Mouse (Mus musculus) forebrain, embryonic 12.5 days (tissue): ENCODE measurements at regions not wholly inside any gene's neighbourhood (a gene's known extent, or its start where the extent isn't known, plus 50 kb on each side); places are given as distances from the start of the nearest gene placed in this dataset.

Experiments used
- ATAC-seq: fragments of 200-750 bp; cut with Nextera tagmentation; 2 replicates; pipeline ENCODE4 v1.8.0; 2017; ENCODE audit warnings: moderate TSS enrichment; ENCODE audit not compliant: low FRiP score
- H3K27ac ChIP-seq: fragments of 300-500 bp; sonication (generic); 2 replicates; pipeline ENCODE4 v1.5.1; 2016; ENCODE audit warnings: mild to moderate bottlenecking
- H3K27me3 ChIP-seq: fragments of 300-500 bp; sonication (generic); 2 replicates; pipeline ENCODE4 v1.6.1; 2016; ENCODE audit warnings: mild to moderate bottlenecking
- H3K36me3 ChIP-seq: fragments of 300-500 bp; sonication (generic); replicated peaks from 2 replicates; pipeline ENCODE4 v1.6.1; 2016; ENCODE audit warnings: mild to moderate bottlenecking
- H3K4me1 ChIP-seq: fragments of 300-500 bp; sonication (generic); 2 replicates; pipeline ENCODE4 v1.6.1; 2016
- H3K4me2 ChIP-seq: fragments of 300-500 bp; sonication (generic); 2 replicates; pipeline ENCODE4 v1.6.1; 2016; ENCODE audit warnings: mild to moderate bottlenecking, moderate library complexity
- H3K4me3 ChIP-seq: fragments of 300-500 bp; sonication (generic); replicated peaks from 2 replicates; pipeline ENCODE4 v1.5.1; 2016; ENCODE audit warnings: mild to moderate bottlenecking
- H3K9ac ChIP-seq: fragments of 300-500 bp; sonication (generic); 2 replicates; pipeline ENCODE4 v1.6.1; 2016; ENCODE audit warnings: mild to moderate bottlenecking
- H3K9me3 ChIP-seq: fragments of 300-500 bp; sonication (generic); 2 replicates; pipeline ENCODE4 v1.6.1; 2016
- WGBS: fragments of 180-500 bp; shearing (Covaris S2); methylation state at CpG from one replicate; pipeline ENCODE4 v1.1.7; 2016; 5-methylcytosine and 5-hydroxymethylcytosine counted together

DNA sequence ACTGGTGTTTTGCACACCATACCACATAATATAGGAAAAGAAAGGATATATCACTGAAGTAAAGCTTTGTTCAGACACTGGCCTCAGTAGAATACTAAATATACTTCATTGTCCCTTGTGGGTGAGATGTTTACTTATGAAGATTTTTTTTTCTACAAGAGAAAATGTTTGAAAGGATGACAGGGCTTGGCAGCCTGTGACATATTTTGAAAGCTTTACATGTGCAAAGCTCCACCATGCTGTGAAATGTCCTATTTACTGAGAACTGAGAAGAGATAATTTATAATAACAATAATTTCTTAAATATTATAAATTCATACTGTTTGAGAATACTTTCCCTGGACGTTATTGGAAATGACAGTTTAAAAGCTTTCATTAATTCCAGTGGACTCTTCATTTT, 395.3 kb downstream of the Ccdc50 start:
- no peak for ATAC-seq
- whole genome bisulfite sequencing = 58% methylated on average over 1 of the region's 1 CpGs
- H3K9me3 ChIP-seq = no peaks in the 10 kb centered on the region
- H3K4me3 ChIP-seq = no peak overlapping the region
- H3K4me2 ChIP-seq = no peak overlapping the region
- no peaks in the 10 kb centered on the region for H3K27me3 ChIP-seq
- H3K9ac ChIP-seq = no peak overlapping the region
- no peaks in the 10 kb centered on the region for H3K4me1 ChIP-seq
- H3K36me3 ChIP-seq = no peaks in the 10 kb centered on the region
- H3K27ac ChIP-seq = no peak overlapping the region

DNA sequence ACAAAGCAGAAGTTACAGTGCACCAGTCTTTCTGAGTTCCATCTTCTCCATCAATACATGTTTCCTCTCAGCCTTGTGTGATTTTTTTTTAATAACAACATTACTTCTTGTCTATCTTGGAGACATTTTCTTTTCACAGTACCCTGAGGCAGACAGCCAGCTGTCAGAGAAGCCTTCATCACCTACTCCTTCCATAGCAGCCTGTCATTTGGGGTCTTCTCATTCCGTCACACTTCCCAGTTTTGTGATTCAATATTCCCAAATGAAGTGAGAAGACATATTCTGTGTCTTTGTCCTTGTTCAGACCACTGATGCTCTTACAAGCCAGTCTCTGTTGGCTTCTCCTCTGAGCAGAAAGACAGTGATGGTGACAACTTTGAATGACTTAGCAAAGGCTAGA, 404.7 kb downstream of the Ccdc50 start:
- no peaks in the 10 kb centered on the region for H3K27me3 ChIP-seq
- H3K27ac ChIP-seq = no peak overlapping the region
- ATAC-seq = no peak
- no peaks in the 10 kb centered on the region for H3K36me3 ChIP-seq
- H3K4me3 ChIP-seq = no peak overlapping the region
- H3K9ac ChIP-seq = no peak overlapping the region
- WGBS = 84% methylated on average over 1 of the region's 1 CpGs
- no peaks in the 10 kb centered on the region for H3K9me3 ChIP-seq
- H3K4me2 ChIP-seq = no peak overlapping the region
- H3K4me1 ChIP-seq = no peaks in the 10 kb centered on the region

DNA sequence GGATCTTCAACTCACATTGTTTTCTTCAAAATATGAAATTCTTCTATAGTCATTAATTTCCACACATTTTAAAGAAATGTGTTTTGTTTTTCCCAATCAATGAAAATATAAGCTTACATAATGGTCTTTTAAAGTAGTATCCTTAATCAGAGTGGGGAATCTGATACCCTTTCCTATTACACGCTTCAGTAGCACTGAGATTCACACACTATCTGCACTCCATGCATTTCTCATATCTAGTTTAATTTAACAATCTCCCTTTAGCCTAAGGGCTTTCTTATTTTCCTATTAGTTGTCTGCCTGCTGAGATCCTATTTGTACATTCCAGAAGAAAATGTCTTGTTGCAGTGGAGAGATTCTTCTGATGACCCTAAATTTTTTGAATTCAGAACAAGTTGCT, 406.2 kb downstream of the Ccdc50 start:
- Histone ChIP-seq H3K27me3 (no peaks in the 10 kb centered on the region), H3K9me3 (no peaks in the 10 kb centered on the region), H3K36me3 (no peaks in the 10 kb centered on the region), H3K4me2 (no peak overlapping the region), H3K4me1 (no peaks in the 10 kb centered on the region), H3K27ac (no peak overlapping the region), H3K9ac (no peak overlapping the region), H3K4me3 (no peak overlapping the region)
- 73% methylated on average over 1 of the region's 1 CpGs for WGBS
- ATAC-seq = no peak

DNA sequence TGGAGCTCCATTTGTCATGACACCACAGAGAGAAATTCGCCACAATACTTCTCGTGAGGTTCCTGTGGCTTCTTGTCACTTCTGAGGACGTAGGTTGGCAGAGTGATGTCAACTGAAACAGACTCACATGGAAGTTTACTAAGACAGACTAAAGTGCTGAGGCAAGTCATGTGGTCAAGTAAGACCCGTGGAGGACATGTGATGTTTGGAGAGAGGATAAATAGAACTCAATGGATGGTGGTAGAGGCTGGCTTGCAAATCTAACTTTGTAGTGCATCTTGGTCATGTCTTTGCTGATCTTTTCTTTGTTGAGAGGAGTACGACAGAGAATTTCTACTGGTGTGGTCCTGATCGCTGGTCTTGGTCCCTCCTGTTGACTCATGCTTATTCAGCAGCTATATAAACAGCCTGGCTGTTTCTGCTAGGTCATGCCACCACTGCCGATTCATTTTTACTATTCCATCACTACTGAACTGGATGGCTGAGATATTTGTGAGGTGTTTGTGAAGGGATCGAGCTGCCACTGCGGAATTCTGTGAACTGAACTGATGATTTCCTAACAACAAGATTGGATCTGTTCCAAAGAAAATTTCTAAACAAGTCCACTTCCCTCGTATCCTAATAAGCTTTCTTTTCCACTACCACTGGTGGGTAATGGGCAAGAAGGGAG, 407.6 kb downstream of the Ccdc50 start:
- Histone ChIP-seq H3K9me3 (no peaks in the 10 kb centered on the region), H3K27me3 (no peaks in the 10 kb centered on the region), H3K4me1 (no peaks in the 10 kb centered on the region), H3K9ac (no peak overlapping the region), H3K36me3 (no peaks in the 10 kb centered on the region), H3K4me3 (no peak overlapping the region), H3K4me2 (no peak overlapping the region), H3K27ac (no peak overlapping the region)
- ATAC-seq = no peak
- 93% methylated on average over 10 of the region's 10 CpGs for WGBS

DNA sequence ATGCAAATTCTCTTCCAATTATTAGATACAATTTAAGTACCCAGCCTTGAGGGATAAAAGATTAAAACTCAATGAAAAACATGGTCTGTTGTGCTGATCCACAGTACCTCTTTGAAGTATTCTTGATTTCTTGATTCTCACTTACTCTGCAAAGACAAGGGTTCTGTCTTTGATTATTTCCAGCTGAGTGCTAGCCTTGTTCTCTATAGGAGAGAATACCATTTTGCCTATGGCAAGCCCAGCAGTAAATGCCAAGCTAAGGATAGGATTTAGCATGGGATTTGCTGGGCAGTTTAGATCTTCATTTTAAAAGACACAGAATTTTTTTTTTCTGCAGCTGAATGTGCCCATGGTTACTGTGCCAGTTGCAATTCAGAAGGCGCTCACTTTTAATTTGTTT, 425.8 kb downstream of the Ccdc50 start:
- ATAC-seq = peak; percentile 83; the same call in 1 of the 2 replicates
- 41% methylated on average over 1 of the region's 1 CpGs for WGBS
- Histone ChIP-seq H3K4me3 (no peak overlapping the region), H3K27ac (no peak overlapping the region), H3K9me3 (no peaks in the 10 kb centered on the region), H3K36me3 (no peaks in the 10 kb centered on the region), H3K4me1 (peaks cover 4% of the 10 kb centered on the region; the same call in 1 of the 2 replicates), H3K9ac (no peak overlapping the region), H3K4me2 (no peak overlapping the region), H3K27me3 (no peaks in the 10 kb centered on the region)
